Mouse (Mus musculus) ES-E14 (cell line): ENCODE measurements around the gene Rrbp1. TPM values are rescaled to one million over a fixed set of nuclear protein-coding genes. Genes with fewer than 3 reads are reported as not detected.

Experiments
- DNase-seq: peaks from one replicate; pipeline ENCODE4 v3.0.0-alpha.2; 2013; ENCODE audit warnings: low read depth, low spot score
- H3K27ac ChIP-seq: 2 replicates; pipeline ENCODE4 v1.5.1; 2012; ENCODE audit warnings: low read depth, mild to moderate bottlenecking, low read length, moderate library complexity, mixed read lengths; ENCODE audit not compliant: poor library complexity, insufficient read depth, severe bottlenecking
- H3K36me3 ChIP-seq: 2 replicates; pipeline ENCODE4 v1.6.1; 2012; ENCODE audit warnings: mild to moderate bottlenecking, low read length, moderate library complexity, mixed read lengths; ENCODE audit not compliant: control insufficient read depth, poor library complexity, insufficient read depth, severe bottlenecking
- H3K4me1 ChIP-seq, 2 experiments: fragments of 150-350 bp in 1 of 2; sonication (generic) in 1 of 2; 2 replicates each; pipeline ENCODE4 v1.6.1; 2012; ENCODE audit warnings: low read length in 2 of 2, mild to moderate bottlenecking in 1 of 2, mixed read lengths in 1 of 2; ENCODE audit not compliant: control insufficient read depth in 2 of 2, insufficient read depth in 2 of 2, poor library complexity in 1 of 2
- H3K4me3 ChIP-seq, 2 experiments: fragments of 150-350 bp in 1 of 2; sonication (generic) in 1 of 2; 2 replicates each; pipeline ENCODE4 v1.5.1; 2012; ENCODE audit warnings: low read length in 2 of 2, low read depth in 1 of 2, mild to moderate bottlenecking in 1 of 2, mixed read lengths in 1 of 2; ENCODE audit not compliant: insufficient read depth in 1 of 2, poor library complexity in 1 of 2, severe bottlenecking in 1 of 2
- H3K9ac ChIP-seq: 2 replicates; pipeline ENCODE4 v1.6.1; 2012; ENCODE audit warnings: low read depth, mild to moderate bottlenecking, low read length, mixed read lengths; ENCODE audit not compliant: poor library complexity, insufficient read depth, severe bottlenecking
- H3K9me3 ChIP-seq: fragments of 150-350 bp; sonication (generic); 2 replicates; pipeline ENCODE4 v1.6.1; 2012; ENCODE audit warnings: low read depth, mild to moderate bottlenecking, low read length; ENCODE audit not compliant: control insufficient read depth, insufficient read depth
- CHD2 ChIP-seq: IDR thresholded peaks from 2 replicates; pipeline ENCODE4 v1.6.1; 2014; ENCODE audit warnings: mild to moderate bottlenecking, low read depth, low read length, inconsistent platforms
- HCFC1 ChIP-seq: IDR thresholded peaks from 2 replicates; pipeline ENCODE4 v1.6.1; 2012; ENCODE audit warnings: low read length, inconsistent platforms, borderline replicate concordance; ENCODE audit not compliant: insufficient read depth
- MAFK ChIP-seq: IDR thresholded peaks from 2 replicates; pipeline ENCODE4 v1.6.1; 2014; ENCODE audit warnings: mild to moderate bottlenecking, low read depth, low read length, inconsistent platforms; ENCODE audit not compliant: insufficient read depth
- ZC3H11A ChIP-seq: IDR thresholded peaks from 2 replicates; pipeline ENCODE4 v1.6.1; 2012; ENCODE audit warnings: low read depth, mild to moderate bottlenecking, inconsistent platforms, low read length, borderline replicate concordance
- ZNF384 ChIP-seq: IDR thresholded peaks from 2 replicates; pipeline ENCODE4 v1.6.1; 2012; ENCODE audit warnings: low read depth, low read length, inconsistent platforms
- in situ Hi-C, 2 experiments: fragments of 600-800 bp; cut with MboI; formaldehyde crosslinking; loops; one replicate each; pipeline ENCODE4 v1.15.1; 2025; ENCODE audit warnings: low sequenced_read_pairs in 2 of 2, inconsistent platforms in 1 of 2; ENCODE audit not compliant: unreplicated experiment in 2 of 2
- total RNA-seq: library from RNA; depleted of rRNA; stranded (reverse); fragments of 300-350 nt; gene quantifications from 2 replicates; pipeline ENCODE4 v1.2.3, GENCODE M21; 2012

Rrbp1 gene
- total RNA-seq, 1 experiment, result 251 TPM

DNA sequence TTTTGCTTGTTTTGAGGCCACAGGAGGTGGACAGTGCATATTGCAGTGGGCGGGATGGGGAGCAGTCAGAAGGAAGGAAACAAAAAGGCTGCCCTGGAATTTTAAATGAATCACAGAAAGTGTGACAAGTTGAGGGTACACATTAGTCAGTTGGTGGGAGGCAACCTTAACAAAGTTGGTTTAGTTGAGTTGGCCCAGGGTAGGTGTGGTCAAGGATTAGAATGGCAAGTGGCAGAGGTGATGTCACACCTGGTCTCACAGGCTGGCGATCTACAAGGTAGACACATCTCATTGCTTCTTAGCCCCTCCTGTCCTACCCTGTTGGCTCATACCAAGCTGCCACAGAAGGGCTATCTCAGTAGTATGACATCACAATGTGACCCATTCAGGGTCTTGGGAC, 21.6 kb upstream of the Rrbp1 start, which contains the start of gene Banf2:
Gene Banf2 (plus strand): TSS at position 396 of the 400 bp plus-strand sequence.
- in situ Hi-C loops, result no loop called here

DNA sequence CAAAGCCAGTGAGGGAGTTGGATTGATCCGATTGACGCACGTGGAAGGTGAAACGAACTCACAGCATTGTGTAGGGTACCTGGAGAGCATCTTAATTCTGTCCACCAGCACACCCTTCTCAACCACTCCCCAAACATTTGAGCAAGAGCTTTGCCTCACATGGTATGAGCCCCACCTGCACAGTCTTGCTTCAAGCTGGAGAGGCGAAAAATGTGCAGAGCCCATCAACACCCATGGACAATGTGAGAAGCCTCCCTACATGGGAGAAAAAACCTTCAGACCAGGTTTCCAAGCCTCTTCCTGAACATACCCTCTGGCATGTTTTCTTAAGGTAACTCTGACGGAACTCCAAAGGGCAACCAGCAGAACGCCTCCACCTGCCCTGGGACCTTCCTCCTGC, 19.7 kb upstream of the Rrbp1 start:
- Histone ChIP-seq H3K9me3 (no peaks in the 10 kb centered on the region), H3K4me1 (no peaks in the 10 kb centered on the region), H3K4me3 (no peak overlapping the region), H3K36me3 (no peaks in the 10 kb centered on the region), H3K27ac (no peak overlapping the region), H3K9ac (no peak overlapping the region)
- in situ Hi-C loops, result no loop called here
- no peak for TF ChIP-seq HCFC1
- TF ChIP-seq ZC3H11A, result no peak
- TF ChIP-seq ZNF384, result no peak
- TF ChIP-seq CHD2, result no peak
- no peak for TF ChIP-seq MAFK
- no peak for DNase-seq

More for the DNA sequence above, 21.6 kb upstream of the Rrbp1 start, which contains the start of gene Banf2:
- Histone ChIP-seq H3K4me3 (no peak within 1 kb of the TSS), H3K27ac (no peak within 1 kb of the TSS), H3K9me3 (no peaks in the 10 kb centered on the region), H3K9ac (no peak within 1 kb of the TSS), H3K4me1 (no peaks in the 10 kb centered on the region), H3K36me3 (no peaks in the 10 kb centered on the region)
- no peak for DNase-seq
- TF ChIP-seq HCFC1 (no peak), ZC3H11A (no peak), ZNF384 (no peak), CHD2 (no peak), MAFK (no peak)

DNA sequence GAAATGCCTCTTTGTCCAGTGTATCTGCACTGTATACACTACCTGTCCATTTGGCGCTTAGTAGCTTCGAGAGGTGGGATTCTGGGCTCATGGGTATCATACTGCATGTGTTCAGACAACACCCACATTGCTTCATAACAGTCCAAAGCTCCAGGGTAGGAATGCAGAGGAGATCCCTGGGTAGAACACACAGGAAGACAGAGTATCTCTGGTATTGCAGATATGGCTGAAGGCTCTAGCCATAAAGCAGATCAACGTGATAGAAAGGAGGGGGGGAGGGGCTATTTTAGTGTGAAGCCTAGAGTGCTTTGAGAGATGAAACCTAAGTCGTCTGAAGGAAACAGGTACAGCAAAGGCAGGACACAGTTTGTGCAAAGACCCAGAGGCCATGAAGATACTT, 15.4 kb upstream of the Rrbp1 start:
- H3K36me3 ChIP-seq, result no peaks in the 10 kb centered on the region
- H3K4me3 ChIP-seq, result no peak overlapping the region
- 0 out of 4 replicates have a peak, but pooled peaks cover 0 to 5% of the 10 kb centered on the region in 2 experiments for H3K4me1 ChIP-seq
- no peak for DNase-seq
- H3K27ac ChIP-seq, result no peak overlapping the region
- no peaks in the 10 kb centered on the region for H3K9me3 ChIP-seq
- H3K9ac ChIP-seq, result no peak overlapping the region
- in situ Hi-C loops, result no loop called here
- TF ChIP-seq CHD2 (no peak), MAFK (no peak), ZC3H11A (no peak), ZNF384 (no peak), HCFC1 (no peak)

GRCm38 (mm10) chr2:144025361-144025760, 14.3 kb upstream of the Rrbp1 start:
- DNase-seq, result no peak
- Histone ChIP-seq H3K36me3 (no peaks in the 10 kb centered on the region), H3K9me3 (no peaks in the 10 kb centered on the region), H3K27ac (no peak overlapping the region), H3K4me1 (0 out of 4 replicates have a peak, but pooled peaks cover 0 to 5% of the 10 kb centered on the region in 2 experiments), H3K9ac (no peak overlapping the region), H3K4me3 (no peak overlapping the region)
- in situ Hi-C loops, result no loop called here
- TF ChIP-seq ZNF384 (no peak), MAFK (no peak), ZC3H11A (no peak), CHD2 (no peak)

- no peak for DNase-seq
- TF ChIP-seq CHD2 (no peak), MAFK (no peak), ZNF384 (no peak), HCFC1 (no peak), ZC3H11A (no peak)
- no peak overlapping the region for H3K9ac ChIP-seq
- H3K9me3 ChIP-seq, result no peaks in the 10 kb centered on the region
- in situ Hi-C loops, result no loop called here
- no peak overlapping the region for H3K27ac ChIP-seq
- no peak overlapping the region for H3K4me3 ChIP-seq
- H3K4me1 ChIP-seq, result 0 out of 4 replicates have a peak, but pooled peaks cover 0 to 5% of the 10 kb centered on the region in 2 experiments
- no peaks in the 10 kb centered on the region for H3K36me3 ChIP-seq
Observed at GRCm38 (mm10) chr2:144022441-144022840, 11.4 kb upstream of the Rrbp1 start.
